Mouse (Mus musculus): ENCODE results near the gene Garnl3. TPM values are rescaled to one million over a fixed set of nuclear protein-coding genes. Genes with fewer than 3 reads are reported as not detected.
A peak's percentile ranks its signal among the peaks of the same experiment; 100 is the strongest.

The Garnl3 gene
- polyA plus RNA-seq (2012; ENCODE audit: insufficient read depth, insufficient read length, missing spikeins): 3.6 and 17.9 TPM in 2 replicates

- Histone ChIP-seq H3K4me3 (ENCODE audit: insufficient read depth, low read depth, low read length) (peak within 1 kb of the TSS; percentile 62), H3K4me1 (ENCODE audit: control insufficient read depth, insufficient read depth, insufficient read length, low read length) (0 out of 2 replicates have a peak, but pooled peaks cover 3% of the 10 kb centered on the region), H3K27ac (replicated peaks; ENCODE audit: low read depth, low read length) (no peak within 1 kb of the TSS)
These were observed at the start of gene Garnl3 for GRCm38 (mm10) chr2:33131500-33132092. Gene Garnl3 (minus strand): TSS chr2:33131654.

- peaks cover 13% of the 10 kb centered on the region for H3K4me1 ChIP-seq (ENCODE audit: control insufficient read depth, insufficient read depth, insufficient read length, low read length)
- H3K27ac ChIP-seq (replicated peaks; ENCODE audit: low read depth, low read length): peak overlapping the region; percentile 58
- H3K4me3 ChIP-seq (ENCODE audit: insufficient read depth, low read depth, low read length): no peak overlapping the region
These were observed 48.6 kb upstream of the Garnl3 start for GRCm38 (mm10) chr2:33179930-33180630.

- no peak overlapping the region for H3K4me3 ChIP-seq (ENCODE audit: insufficient read depth, low read depth, low read length)
- peaks cover 10% of the 10 kb centered on the region for H3K4me1 ChIP-seq (ENCODE audit: control insufficient read depth, insufficient read depth, insufficient read length, low read length)
- peak overlapping the region; percentile 58 for H3K27ac ChIP-seq (replicated peaks; ENCODE audit: low read depth, low read length)
These were observed 47.9 kb upstream of the Garnl3 start for GRCm38 (mm10) chr2:33179171-33179929.

- no peak overlapping the region for H3K4me3 ChIP-seq (ENCODE audit: insufficient read depth, low read depth, low read length)
- H3K27ac ChIP-seq (replicated peaks; ENCODE audit: low read depth, low read length): no peak overlapping the region
- H3K4me1 ChIP-seq (ENCODE audit: control insufficient read depth, insufficient read depth, insufficient read length, low read length): peaks cover 9% of the 10 kb centered on the region
These were observed 46.9 kb upstream of the Garnl3 start for GRCm38 (mm10) chr2:33178243-33178932.

GRCm38 (mm10) chr2:33177443-33178242, 46.2 kb upstream of the Garnl3 start:
- H3K4me1 ChIP-seq (ENCODE audit: control insufficient read depth, insufficient read depth, insufficient read length, low read length): peaks cover 9% of the 10 kb centered on the region
- H3K27ac ChIP-seq (replicated peaks; ENCODE audit: low read depth, low read length): 0 out of 2 replicates have a peak overlapping the region, but pooled peaks have one; percentile 8
- H3K4me3 ChIP-seq (ENCODE audit: insufficient read depth, low read depth, low read length): no peak overlapping the region

- 0 out of 2 replicates have a peak overlapping the region, but pooled peaks have one; percentile 8 for H3K27ac ChIP-seq (replicated peaks; ENCODE audit: low read depth, low read length)
- no peak overlapping the region for H3K4me3 ChIP-seq (ENCODE audit: insufficient read depth, low read depth, low read length)
- peaks cover 9% of the 10 kb centered on the region for H3K4me1 ChIP-seq (ENCODE audit: control insufficient read depth, insufficient read depth, insufficient read length, low read length)
These were observed 45.5 kb upstream of the Garnl3 start for GRCm38 (mm10) chr2:33176921-33177320.

- Histone ChIP-seq H3K27ac (replicated peaks; ENCODE audit: low read depth, low read length) (no peak overlapping the region), H3K4me3 (ENCODE audit: insufficient read depth, low read depth, low read length) (no peak overlapping the region), H3K4me1 (ENCODE audit: control insufficient read depth, insufficient read depth, insufficient read length, low read length) (peaks cover 9% of the 10 kb centered on the region)
These were observed 45.1 kb upstream of the Garnl3 start for GRCm38 (mm10) chr2:33176516-33176915.

GRCm38 (mm10) chr2:33173686-33174085, 42.2 kb upstream of the Garnl3 start:
- Histone ChIP-seq H3K27ac (replicated peaks; ENCODE audit: low read depth, low read length) (no peak overlapping the region), H3K4me1 (ENCODE audit: control insufficient read depth, insufficient read depth, insufficient read length, low read length) (peaks cover 9% of the 10 kb centered on the region), H3K4me3 (ENCODE audit: insufficient read depth, low read depth, low read length) (no peak overlapping the region)

GRCm38 (mm10) chr2:33173126-33173525, 41.7 kb upstream of the Garnl3 start:
- H3K4me3 ChIP-seq (ENCODE audit: insufficient read depth, low read depth, low read length): no peak overlapping the region
- peaks cover 9% of the 10 kb centered on the region for H3K4me1 ChIP-seq (ENCODE audit: control insufficient read depth, insufficient read depth, insufficient read length, low read length)
- no peak overlapping the region for H3K27ac ChIP-seq (replicated peaks; ENCODE audit: low read depth, low read length)

GRCm38 (mm10) chr2:33170777-33171565, 39.5 kb upstream of the Garnl3 start:
- H3K4me1 ChIP-seq (ENCODE audit: control insufficient read depth, insufficient read depth, insufficient read length, low read length): no peaks in the 10 kb centered on the region
- no peak overlapping the region for H3K27ac ChIP-seq (replicated peaks; ENCODE audit: low read depth, low read length)
- no peak overlapping the region for H3K4me3 ChIP-seq (ENCODE audit: insufficient read depth, low read depth, low read length)

GRCm38 (mm10) chr2:33169445-33169844, 38.0 kb upstream of the Garnl3 start:
- peaks cover 11% of the 10 kb centered on the region for H3K4me1 ChIP-seq (ENCODE audit: control insufficient read depth, insufficient read depth, insufficient read length, low read length)
- H3K4me3 ChIP-seq (ENCODE audit: insufficient read depth, low read depth, low read length): no peak overlapping the region

GRCm38 (mm10) chr2:33167060-33167459, 35.6 kb upstream of the Garnl3 start:
- Histone ChIP-seq H3K4me3 (ENCODE audit: insufficient read depth, low read depth, low read length) (no peak overlapping the region), H3K4me1 (ENCODE audit: control insufficient read depth, insufficient read depth, insufficient read length, low read length) (peaks cover 18% of the 10 kb centered on the region), H3K27ac (replicated peaks; ENCODE audit: low read depth, low read length) (no peak overlapping the region)

More at GRCm38 (mm10) chr2:33169445-33169844, 38.0 kb upstream of the Garnl3 start:
- H3K27ac ChIP-seq (replicated peaks; ENCODE audit: low read depth, low read length): no peak overlapping the region

- no peak overlapping the region for H3K4me3 ChIP-seq (ENCODE audit: insufficient read depth, low read depth, low read length)
- peaks cover 25% of the 10 kb centered on the region for H3K4me1 ChIP-seq (ENCODE audit: control insufficient read depth, insufficient read depth, insufficient read length, low read length)
- H3K27ac ChIP-seq (replicated peaks; ENCODE audit: low read depth, low read length): no peak overlapping the region
These were observed 34.4 kb upstream of the Garnl3 start for GRCm38 (mm10) chr2:33165710-33166374.
